Mouse (Mus musculus): ENCODE results near the gene Prr29. TPM values are rescaled to one million over a fixed set of nuclear protein-coding genes. Genes with fewer than 3 reads are reported as not detected.
"Not testable (repeated sequence)": the region's sequence is repeated elsewhere in the genome, so short reads cannot be mapped to it uniquely, and the experiment has no call there.

Prr29 gene
- polyA plus RNA-seq, 1 experiment from 2014 or later = not detected

GRCm38 (mm10) chr11:106329128-106329527 is 36.1 kb upstream of the Prr29 start:
- Histone ChIP-seq H3K4me3 (ENCODE audit: low read depth, low read length) (no peak overlapping the region), H3K4me1 (ENCODE audit: control insufficient read depth, insufficient read depth, low read length) (no peaks in the 10 kb centered on the region), H3K27ac (ENCODE audit: low read depth, low read length) (no peak overlapping the region), H3K9ac (ENCODE audit: low read length) (no peak overlapping the region), H3K9me3 (ENCODE audit: control insufficient read depth, low read length) (no peaks in the 10 kb centered on the region), H3K36me3 (ENCODE audit: control insufficient read depth, insufficient read depth, low read length) (no peaks in the 10 kb centered on the region), H3K4me2 (ENCODE audit: low read depth) (no peak overlapping the region), H3K27me3 (ENCODE audit: control insufficient read depth, insufficient read depth, low read length) (no peaks in the 10 kb centered on the region)
- no peak for DNase-seq (ENCODE audit: low spot score)
- 78% methylated on average over 6 of the region's 6 CpGs for WGBS
- ATAC-seq (ENCODE audit: insufficient read depth, low FRiP score, low TSS enrichment) = no peak

- H3K27ac ChIP-seq (ENCODE audit: low read depth, low read length) = no peak overlapping the region
- 70% methylated on average over 7 of the region's 7 CpGs for WGBS
- no peaks in the 10 kb centered on the region for H3K36me3 ChIP-seq (ENCODE audit: control insufficient read depth, insufficient read depth, low read length)
- H3K4me1 ChIP-seq (ENCODE audit: control insufficient read depth, insufficient read depth, low read length) = no peaks in the 10 kb centered on the region
- no peak overlapping the region for H3K4me2 ChIP-seq (ENCODE audit: low read depth)
- no peak overlapping the region for H3K4me3 ChIP-seq (ENCODE audit: low read depth, low read length)
- DNase-seq (ENCODE audit: low spot score) (no peak), ATAC-seq (ENCODE audit: insufficient read depth, low FRiP score, low TSS enrichment) (no peak)
- no peak overlapping the region for H3K9ac ChIP-seq (ENCODE audit: low read length)
- H3K9me3 ChIP-seq (ENCODE audit: control insufficient read depth, low read length) = no peaks in the 10 kb centered on the region
- H3K27me3 ChIP-seq (ENCODE audit: control insufficient read depth, insufficient read depth, low read length) = no peaks in the 10 kb centered on the region
These were observed 35.6 kb upstream of the Prr29 start for GRCm38 (mm10) chr11:106329682-106330081.

GRCm38 (mm10) chr11:106332458-106332857 is 32.8 kb upstream of the Prr29 start:
- Histone ChIP-seq H3K4me3 (ENCODE audit: low read depth, low read length) (no peak overlapping the region), H3K36me3 (ENCODE audit: control insufficient read depth, insufficient read depth, low read length) (no peaks in the 10 kb centered on the region), H3K4me2 (ENCODE audit: low read depth) (no peak overlapping the region), H3K4me1 (ENCODE audit: control insufficient read depth, insufficient read depth, low read length) (no peaks in the 10 kb centered on the region), H3K27ac (ENCODE audit: low read depth, low read length) (no peak overlapping the region), H3K9ac (ENCODE audit: low read length) (no peak overlapping the region), H3K9me3 (ENCODE audit: control insufficient read depth, low read length) (no peaks in the 10 kb centered on the region), H3K27me3 (ENCODE audit: control insufficient read depth, insufficient read depth, low read length) (no peaks in the 10 kb centered on the region)
- DNase-seq (ENCODE audit: low spot score) (no peak), ATAC-seq (ENCODE audit: insufficient read depth, low FRiP score, low TSS enrichment) (no peak)
- 47% methylated on average over 4 of the region's 4 CpGs for WGBS

- Histone ChIP-seq H3K27me3 (ENCODE audit: control insufficient read depth, insufficient read depth, low read length) (no peaks in the 10 kb centered on the region), H3K9me3 (ENCODE audit: control insufficient read depth, low read length) (no peaks in the 10 kb centered on the region), H3K4me2 (ENCODE audit: low read depth) (no peak overlapping the region), H3K4me1 (ENCODE audit: control insufficient read depth, insufficient read depth, low read length) (no peaks in the 10 kb centered on the region), H3K36me3 (ENCODE audit: control insufficient read depth, insufficient read depth, low read length) (no peaks in the 10 kb centered on the region), H3K4me3 (ENCODE audit: low read depth, low read length) (no peak overlapping the region), H3K9ac (ENCODE audit: low read length) (no peak overlapping the region), H3K27ac (ENCODE audit: low read depth, low read length) (no peak overlapping the region)
- DNase-seq (ENCODE audit: low spot score) = no peak
- no peak for ATAC-seq (ENCODE audit: insufficient read depth, low FRiP score, low TSS enrichment)
- WGBS = 21% methylated on average over 2 of the region's 2 CpGs
These were observed 31.2 kb upstream of the Prr29 start for GRCm38 (mm10) chr11:106334066-106334465.

- Histone ChIP-seq H3K9me3 (ENCODE audit: control insufficient read depth, low read length) (no peaks in the 10 kb centered on the region), H3K4me2 (ENCODE audit: low read depth) (no peak overlapping the region), H3K9ac (ENCODE audit: low read length) (no peak overlapping the region), H3K4me3 (ENCODE audit: low read depth, low read length) (no peak overlapping the region), H3K4me1 (ENCODE audit: control insufficient read depth, insufficient read depth, low read length) (no peaks in the 10 kb centered on the region), H3K27ac (ENCODE audit: low read depth, low read length) (no peak overlapping the region), H3K36me3 (ENCODE audit: control insufficient read depth, insufficient read depth, low read length) (no peaks in the 10 kb centered on the region), H3K27me3 (ENCODE audit: control insufficient read depth, insufficient read depth, low read length) (no peaks in the 10 kb centered on the region)
- no peak for DNase-seq (ENCODE audit: low spot score)
- 77% methylated on average over 5 of the region's 5 CpGs for WGBS
- no peak for ATAC-seq (ENCODE audit: insufficient read depth, low FRiP score, low TSS enrichment)
These were observed 27.2 kb upstream of the Prr29 start for GRCm38 (mm10) chr11:106338029-106338428.

- no peak for DNase-seq (ENCODE audit: low spot score)
- Histone ChIP-seq H3K27me3 (ENCODE audit: control insufficient read depth, insufficient read depth, low read length) (no peaks in the 10 kb centered on the region), H3K9me3 (ENCODE audit: control insufficient read depth, low read length) (no peaks in the 10 kb centered on the region), H3K27ac (ENCODE audit: low read depth, low read length) (no peak overlapping the region), H3K4me2 (ENCODE audit: low read depth) (no peak overlapping the region), H3K4me1 (ENCODE audit: control insufficient read depth, insufficient read depth, low read length) (no peaks in the 10 kb centered on the region), H3K36me3 (ENCODE audit: control insufficient read depth, insufficient read depth, low read length) (no peaks in the 10 kb centered on the region), H3K4me3 (ENCODE audit: low read depth, low read length) (no peak overlapping the region), H3K9ac (ENCODE audit: low read length) (no peak overlapping the region)
- ATAC-seq (ENCODE audit: insufficient read depth, low FRiP score, low TSS enrichment) = no peak
- 83% methylated on average over 7 of the region's 7 CpGs for WGBS
These were observed 26.4 kb upstream of the Prr29 start for GRCm38 (mm10) chr11:106338870-106339269.

GRCm38 (mm10) chr11:106339323-106339722 is 25.9 kb upstream of the Prr29 start:
- not testable (repeated sequence) for ATAC-seq (ENCODE audit: insufficient read depth, low FRiP score, low TSS enrichment); H3K36me3 ChIP-seq (ENCODE audit: control insufficient read depth, insufficient read depth, low read length); H3K4me3 ChIP-seq (ENCODE audit: low read depth, low read length); H3K4me2 ChIP-seq (ENCODE audit: low read depth); H3K9me3 ChIP-seq (ENCODE audit: control insufficient read depth, low read length); H3K9ac ChIP-seq (ENCODE audit: low read length); H3K27me3 ChIP-seq (ENCODE audit: control insufficient read depth, insufficient read depth, low read length); H3K4me1 ChIP-seq (ENCODE audit: control insufficient read depth, insufficient read depth, low read length); H3K27ac ChIP-seq (ENCODE audit: low read depth, low read length); DNase-seq (ENCODE audit: low spot score)
- 97% methylated on average over 4 of the region's 4 CpGs for WGBS

GRCm38 (mm10) chr11:106340990-106341520 is 24.2 kb upstream of the Prr29 start:
- DNase-seq (ENCODE audit: low spot score) = no peak
- Histone ChIP-seq H3K27me3 (ENCODE audit: control insufficient read depth, insufficient read depth, low read length) (no peaks in the 10 kb centered on the region), H3K4me3 (ENCODE audit: low read depth, low read length) (no peak overlapping the region), H3K4me2 (ENCODE audit: low read depth) (no peak overlapping the region), H3K9me3 (ENCODE audit: control insufficient read depth, low read length) (no peaks in the 10 kb centered on the region), H3K9ac (ENCODE audit: low read length) (no peak overlapping the region), H3K27ac (ENCODE audit: low read depth, low read length) (no peak overlapping the region), H3K4me1 (ENCODE audit: control insufficient read depth, insufficient read depth, low read length) (no peaks in the 10 kb centered on the region), H3K36me3 (ENCODE audit: control insufficient read depth, insufficient read depth, low read length) (no peaks in the 10 kb centered on the region)
- 86% methylated on average over 9 of the region's 9 CpGs for WGBS
- no peak for ATAC-seq (ENCODE audit: insufficient read depth, low FRiP score, low TSS enrichment)

GRCm38 (mm10) chr11:106344910-106345309 is 20.4 kb upstream of the Prr29 start:
- Histone ChIP-seq H3K4me2 (ENCODE audit: low read depth) (no peak overlapping the region), H3K27ac (ENCODE audit: low read depth, low read length) (no peak overlapping the region), H3K4me3 (ENCODE audit: low read depth, low read length) (no peak overlapping the region), H3K9me3 (ENCODE audit: control insufficient read depth, low read length) (no peaks in the 10 kb centered on the region), H3K9ac (ENCODE audit: low read length) (no peak overlapping the region), H3K36me3 (ENCODE audit: control insufficient read depth, insufficient read depth, low read length) (no peaks in the 10 kb centered on the region), H3K27me3 (ENCODE audit: control insufficient read depth, insufficient read depth, low read length) (no peaks in the 10 kb centered on the region), H3K4me1 (ENCODE audit: control insufficient read depth, insufficient read depth, low read length) (no peaks in the 10 kb centered on the region)
- DNase-seq (ENCODE audit: low spot score) (no peak), ATAC-seq (ENCODE audit: insufficient read depth, low FRiP score, low TSS enrichment) (no peak)
- 76% methylated on average over 6 of the region's 6 CpGs for WGBS

Data from neural tube, embryonic 11.5 days (tissue).